Mouse (Mus musculus) forebrain, embryonic 13.5 days (tissue): ENCODE measurements at regions not wholly inside any gene's neighbourhood (a gene's known extent, or its start where the extent isn't known, plus 50 kb on each side); places are given as distances from the start of the nearest gene placed in this dataset.

Source experiments
- ATAC-seq: fragments of 200-750 bp; cut with Nextera tagmentation; 2 replicates; pipeline ENCODE4 v1.8.0; 2017
- H3K27ac ChIP-seq: fragments of 300-500 bp; sonication (generic); 2 replicates; pipeline ENCODE4 v1.5.1; 2015; ENCODE audit warnings: inconsistent platforms, mild to moderate bottlenecking, moderate library complexity
- H3K27me3 ChIP-seq: fragments of 300-500 bp; sonication (generic); 2 replicates; pipeline ENCODE4 v1.6.1; 2015; ENCODE audit warnings: mild to moderate bottlenecking, inconsistent platforms
- H3K36me3 ChIP-seq: fragments of 300-500 bp; sonication (generic); 2 replicates; pipeline ENCODE4 v1.6.1; 2015; ENCODE audit warnings: mild to moderate bottlenecking, inconsistent platforms; ENCODE audit not compliant: poor library complexity, severe bottlenecking
- H3K4me1 ChIP-seq: fragments of 300-500 bp; sonication (generic); 2 replicates; pipeline ENCODE4 v1.6.1; 2015; ENCODE audit warnings: inconsistent platforms
- H3K4me2 ChIP-seq: fragments of 300-500 bp; sonication (generic); 2 replicates; pipeline ENCODE4 v1.6.1; 2015; ENCODE audit warnings: inconsistent platforms, mild to moderate bottlenecking, moderate library complexity
- H3K4me3 ChIP-seq: fragments of 300-500 bp; sonication (generic); 2 replicates; pipeline ENCODE4 v1.5.1; 2015; ENCODE audit warnings: mild to moderate bottlenecking, inconsistent platforms
- H3K9ac ChIP-seq: fragments of 300-500 bp; sonication (generic); 2 replicates; pipeline ENCODE4 v1.6.1; 2015; ENCODE audit warnings: mild to moderate bottlenecking, inconsistent platforms
- H3K9me3 ChIP-seq: fragments of 300-500 bp; sonication (generic); replicated peaks from 2 replicates; pipeline ENCODE4 v1.6.1; 2016; ENCODE audit warnings: inconsistent platforms
- WGBS: fragments of 180-500 bp; shearing (Covaris S2); methylation state at CpG from one replicate; pipeline ENCODE4 v1.1.7; 2015; 5-methylcytosine and 5-hydroxymethylcytosine counted together

GRCm38 (mm10) chr12:68365404-68366059 is 793.5 kb downstream of the Rps29 start:
- no peak overlapping the region for H3K4me2 ChIP-seq
- no peaks in the 10 kb centered on the region for H3K27me3 ChIP-seq
- H3K4me1 ChIP-seq, result no peaks in the 10 kb centered on the region
- no peak overlapping the region for H3K27ac ChIP-seq
- no peak for ATAC-seq
- H3K4me3 ChIP-seq, result no peak overlapping the region
- H3K9me3 ChIP-seq, result no peaks in the 10 kb centered on the region
- no peak overlapping the region for H3K9ac ChIP-seq
- H3K36me3 ChIP-seq, result no peaks in the 10 kb centered on the region
- 40% methylated on average over 13 of the region's 13 CpGs for WGBS

GRCm38 (mm10) chr12:68363196-68363595 is 795.8 kb downstream of the Rps29 start:
- H3K36me3 ChIP-seq, result no peaks in the 10 kb centered on the region
- no peak overlapping the region for H3K4me2 ChIP-seq
- ATAC-seq, result no peak
- no peaks in the 10 kb centered on the region for H3K4me1 ChIP-seq
- no peaks in the 10 kb centered on the region for H3K9me3 ChIP-seq
- no peak overlapping the region for H3K27ac ChIP-seq
- H3K4me3 ChIP-seq, result no peak overlapping the region
- no peak overlapping the region for H3K9ac ChIP-seq
- 72% methylated on average over 2 of the region's 2 CpGs for WGBS
- H3K27me3 ChIP-seq, result no peaks in the 10 kb centered on the region

- no peaks in the 10 kb centered on the region for H3K4me1 ChIP-seq
- no peak for ATAC-seq
- WGBS, result 60% methylated on average over 2 of the region's 2 CpGs
These were observed 812.4 kb downstream of the Rps29 start for GRCm38 (mm10) chr12:68346517-68347099.

GRCm38 (mm10) chr12:68333796-68334195 is 825.2 kb downstream of the Rps29 start:
- Histone ChIP-seq H3K4me3 (no peak overlapping the region), H3K36me3 (no peaks in the 10 kb centered on the region), H3K9me3 (peaks cover 3% of the 10 kb centered on the region; the same call in 1 of the 2 replicates), H3K4me2 (no peak overlapping the region), H3K27me3 (no peaks in the 10 kb centered on the region), H3K4me1 (peaks cover 14% of the 10 kb centered on the region), H3K9ac (no peak overlapping the region), H3K27ac (no peak overlapping the region)
- 45% methylated on average over 3 of the region's 3 CpGs for WGBS
- ATAC-seq, result 0 out of 2 replicates have a peak, but pooled peaks have one; percentile 30

More at GRCm38 (mm10) chr12:68346517-68347099, 812.4 kb downstream of the Rps29 start:
- Histone ChIP-seq H3K27me3 (no peaks in the 10 kb centered on the region), H3K9me3 (no peaks in the 10 kb centered on the region), H3K27ac (no peak overlapping the region), H3K4me2 (no peak overlapping the region), H3K4me3 (no peak overlapping the region), H3K9ac (no peak overlapping the region), H3K36me3 (no peaks in the 10 kb centered on the region)

- 0 out of 2 replicates have a peak, but pooled peaks have one; percentile 30 for ATAC-seq
- no peak overlapping the region for H3K9ac ChIP-seq
- peaks cover 3% of the 10 kb centered on the region; the same call in 1 of the 2 replicates for H3K9me3 ChIP-seq
- no peaks in the 10 kb centered on the region for H3K36me3 ChIP-seq
- H3K4me1 ChIP-seq, result peaks cover 14% of the 10 kb centered on the region
- 36% methylated on average over 4 of the region's 4 CpGs for WGBS
- H3K27ac ChIP-seq, result no peak overlapping the region
- no peaks in the 10 kb centered on the region for H3K27me3 ChIP-seq
- no peak overlapping the region for H3K4me2 ChIP-seq
- no peak overlapping the region for H3K4me3 ChIP-seq
These were observed 825.6 kb downstream of the Rps29 start for GRCm38 (mm10) chr12:68333366-68333765.

GRCm38 (mm10) chr12:68332480-68332879 is 826.5 kb downstream of the Rps29 start:
- WGBS, result 44% methylated on average over 1 of the region's 1 CpGs
- no peaks in the 10 kb centered on the region for H3K27me3 ChIP-seq
- peak; percentile 61; the same call in 1 of the 2 replicates for ATAC-seq
- no peaks in the 10 kb centered on the region for H3K36me3 ChIP-seq
- no peak overlapping the region for H3K27ac ChIP-seq
- peaks cover 3% of the 10 kb centered on the region; the same call in 1 of the 2 replicates for H3K9me3 ChIP-seq
- no peak overlapping the region for H3K4me3 ChIP-seq
- H3K4me1 ChIP-seq, result peaks cover 14% of the 10 kb centered on the region
- H3K9ac ChIP-seq, result no peak overlapping the region
- H3K4me2 ChIP-seq, result no peak overlapping the region
